In genomic region chr4:97648436-97648707, GRCm38 (mm10) we compare ENCODE assay signal across 11 mouse cellular contexts.
A peak's percentile ranks its signal among the peaks of the same experiment; 100 is the strongest.
DNase-seq lines count a peak whose midpoint lies in the region; ATAC-seq and TF ChIP-seq lines count a peak whose summit lies in the region.
"Had no signal": no experiment of that assay in that cellular context is flagged by ENCODE, and none has a peak within 500 bp of the region (broad histone marks: within the 10 kb centered on the region; RNA-seq: fewer than 3 reads in every experiment).

No protein-coding gene starts in this region.

- H3K36me3 ChIP-seq in forebrain, embryonic 11.5 days (ENCODE audit: control insufficient read depth, insufficient read depth, low read length), result no peaks in the 10 kb centered on the region
- no peaks in the 10 kb centered on the region for H3K36me3 ChIP-seq in hindbrain, embryonic 12.5 days
- no peaks in the 10 kb centered on the region for H3K36me3 ChIP-seq in midbrain, embryonic 14.5 days (ENCODE audit: control insufficient read depth, insufficient read depth, low read length)
- H3K36me3 ChIP-seq in liver, postnatal 0 days (replicated peaks; ENCODE audit: insufficient read depth, low read length), result no peaks in the 10 kb centered on the region
- H3K36me3 ChIP-seq: heart, embryonic 12.5 days; neural tube, embryonic 12.5 days had no signal

- DNase-seq in forebrain, embryonic 11.5 days (ENCODE audit: low spot score), result no peak
- DNase-seq in midbrain, embryonic 14.5 days, result peak; percentile 35
- DNase-seq in right cerebral cortex, postnatal 14 days, result no peak
- no peak for DNase-seq in adrenal gland, adult 8-10 months
- DNase-seq in liver, postnatal 0 days, result no peak

- 0 out of 2 replicates have a peak, but pooled peaks have one; percentile 7 for ATAC-seq in common myeloid progenitor, adult 5-6 weeks (replicated peaks; ENCODE audit: low read depth, poor library complexity, severe bottlenecking)
- ATAC-seq in forebrain, embryonic 11.5 days (replicated peaks; ENCODE audit: low FRiP score), result no peak
- ATAC-seq in hindbrain, embryonic 12.5 days (ENCODE audit: low FRiP score), result no peak
- no peak for ATAC-seq in midbrain, embryonic 14.5 days (ENCODE audit: low FRiP score, low TSS enrichment)
- ATAC-seq in liver, postnatal 0 days, result no peak

- no peak overlapping the region for H3K9ac ChIP-seq in forebrain, embryonic 11.5 days (ENCODE audit: low read length)
- no peak overlapping the region for H3K9ac ChIP-seq in hindbrain, embryonic 12.5 days
- H3K9ac ChIP-seq in midbrain, embryonic 14.5 days (replicated peaks; ENCODE audit: low read length), result no peak overlapping the region
- H3K9ac ChIP-seq in liver, postnatal 0 days (replicated peaks), result no peak overlapping the region
- H3K9ac ChIP-seq: heart, embryonic 12.5 days; lung, embryonic 14.5 days; neural tube, embryonic 12.5 days had no signal

- H3K9me3 ChIP-seq in forebrain, embryonic 11.5 days (ENCODE audit: control insufficient read depth, low read length), result no peaks in the 10 kb centered on the region
- no peaks in the 10 kb centered on the region for H3K9me3 ChIP-seq in hindbrain, embryonic 12.5 days (replicated peaks)
- no peaks in the 10 kb centered on the region for H3K9me3 ChIP-seq in midbrain, embryonic 14.5 days (ENCODE audit: control insufficient read depth, low read length)
- H3K9me3 ChIP-seq in liver, postnatal 0 days (ENCODE audit: low read length), result no peaks in the 10 kb centered on the region
- H3K9me3 ChIP-seq: heart, embryonic 12.5 days; neural tube, embryonic 12.5 days had no signal

- H3K4me2 ChIP-seq in forebrain, embryonic 11.5 days (ENCODE audit: low read depth, low read length, severe bottlenecking), result no peak overlapping the region
- H3K4me2 ChIP-seq in hindbrain, embryonic 12.5 days (replicated peaks), result no peak overlapping the region
- H3K4me2 ChIP-seq in midbrain, embryonic 14.5 days (ENCODE audit: low read length), result no peak overlapping the region
- no peak overlapping the region for H3K4me2 ChIP-seq in liver, postnatal 0 days (ENCODE audit: low read depth, low read length)

- H3K27me3 ChIP-seq in forebrain, embryonic 11.5 days (ENCODE audit: control insufficient read depth, insufficient read depth, low read length), result no peaks in the 10 kb centered on the region
- no peaks in the 10 kb centered on the region for H3K27me3 ChIP-seq in hindbrain, embryonic 12.5 days
- H3K27me3 ChIP-seq in midbrain, embryonic 14.5 days (ENCODE audit: control insufficient read depth, insufficient read depth, low read length), result no peaks in the 10 kb centered on the region
- no peaks in the 10 kb centered on the region for H3K27me3 ChIP-seq in liver, postnatal 0 days (ENCODE audit: insufficient read depth, low read length)
- H3K27me3 ChIP-seq: heart, embryonic 12.5 days; neural tube, embryonic 12.5 days had no signal

- no peak for TF ChIP-seq CTCF in liver, postnatal 0 days (IDR thresholded peaks at IDR 0.05; ENCODE audit: low read depth)

- WGBS in forebrain, embryonic 11.5 days, result 71% methylated on average over 2 of the region's 2 CpGs
- WGBS in hindbrain, embryonic 12.5 days, result 56% methylated on average over 2 of the region's 2 CpGs
- WGBS in midbrain, embryonic 14.5 days, result 43% methylated on average over 2 of the region's 2 CpGs
- WGBS in liver, postnatal 0 days (ENCODE audit: insufficient replicate concordance), result 48% methylated on average over 2 of the region's 2 CpGs

- TF ChIP-seq EP300 in liver, postnatal 0 days (IDR thresholded peaks at IDR 0.05; ENCODE audit: low read depth), result no peak

- H3K27ac ChIP-seq in forebrain, embryonic 11.5 days (ENCODE audit: low read depth, low read length), result peak overlapping the region; percentile 84; the same call in 1 of the 2 replicates
- H3K27ac ChIP-seq in hindbrain, embryonic 12.5 days, result 0 out of 2 replicates have a peak overlapping the region, but pooled peaks have one; percentile 84
- peak overlapping the region; percentile 66 for H3K27ac ChIP-seq in midbrain, embryonic 14.5 days (replicated peaks; ENCODE audit: low read depth, low read length)
- H3K27ac ChIP-seq in liver, postnatal 0 days (ENCODE audit: low read depth), result no peak overlapping the region

- H3K4me3 ChIP-seq in forebrain, embryonic 11.5 days (ENCODE audit: low read depth, low read length), result no peak overlapping the region
- H3K4me3 ChIP-seq in hindbrain, embryonic 12.5 days, result no peak overlapping the region
- no peak overlapping the region for H3K4me3 ChIP-seq in midbrain, embryonic 14.5 days (replicated peaks; ENCODE audit: low read depth, low read length)
- no peak overlapping the region for H3K4me3 ChIP-seq in liver, postnatal 0 days (ENCODE audit: low read depth, low read length)
- H3K4me3 ChIP-seq: gastrocnemius, adult 2 months; heart, embryonic 12.5 days; neural tube, embryonic 12.5 days had no signal

- peaks cover 9% of the 10 kb centered on the region for H3K4me1 ChIP-seq in forebrain, embryonic 11.5 days (replicated peaks; ENCODE audit: control insufficient read depth, insufficient read depth, low read length)
- peaks cover 31% of the 10 kb centered on the region for H3K4me1 ChIP-seq in hindbrain, embryonic 12.5 days
- peaks cover 26% of the 10 kb centered on the region for H3K4me1 ChIP-seq in midbrain, embryonic 14.5 days (ENCODE audit: control insufficient read depth, insufficient read depth, low read length)
- H3K4me1 ChIP-seq in liver, postnatal 0 days (ENCODE audit: insufficient read depth), result no peaks in the 10 kb centered on the region
